Mouse (Mus musculus) stomach, postnatal 0 days (tissue): ENCODE data around the gene Grhpr. TPM values are rescaled to one million over a fixed set of nuclear protein-coding genes. Genes with fewer than 3 reads are reported as not detected.
A peak's percentile ranks its signal among the peaks of the same experiment; 100 is the strongest.

ENCODE experiments used
- ATAC-seq: fragments of 200-750 bp; cut with Nextera tagmentation; 2 replicates; pipeline ENCODE4 v1.8.0; 2017; ENCODE audit not compliant: low FRiP score, low TSS enrichment
- DNase-seq: peaks from one replicate; pipeline ENCODE4 v3.0.0-alpha.2; 2016; ENCODE audit warnings: low spot score
- H3K27ac ChIP-seq: fragments of 300-500 bp; sonication (generic); replicated peaks from 2 replicates; pipeline ENCODE4 v1.5.1; 2014; ENCODE audit warnings: mild to moderate bottlenecking, control low read depth
- H3K27me3 ChIP-seq: fragments of 300-500 bp; sonication (generic); 2 replicates; pipeline ENCODE4 v1.6.1; 2014; ENCODE audit warnings: low read length; ENCODE audit not compliant: control insufficient read depth, insufficient read depth
- H3K36me3 ChIP-seq: fragments of 300-500 bp; sonication (generic); 2 replicates; pipeline ENCODE4 v1.6.1; 2014; ENCODE audit warnings: low read length, mixed read lengths; ENCODE audit not compliant: control insufficient read depth, insufficient read depth
- H3K4me1 ChIP-seq: fragments of 300-500 bp; sonication (generic); replicated peaks from 2 replicates; pipeline ENCODE4 v1.6.1; 2014; ENCODE audit warnings: antibody characterized with exemption; ENCODE audit not compliant: control insufficient read depth, insufficient read depth
- H3K4me2 ChIP-seq: fragments of 300-500 bp; sonication (generic); replicated peaks from 2 replicates; pipeline ENCODE4 v1.6.1; 2014; ENCODE audit warnings: low read depth, mild to moderate bottlenecking, control low read depth, moderate library complexity
- H3K4me3 ChIP-seq: fragments of 300-500 bp; sonication (generic); 2 replicates; pipeline ENCODE4 v1.5.1; 2014; ENCODE audit warnings: low read depth, low read length, control low read depth
- H3K9ac ChIP-seq: fragments of 300-500 bp; sonication (generic); 2 replicates; pipeline ENCODE4 v1.6.1; 2014; ENCODE audit warnings: mild to moderate bottlenecking, low read length, control low read depth, mixed read lengths
- H3K9me3 ChIP-seq: fragments of 300-500 bp; sonication (generic); 2 replicates; pipeline ENCODE4 v1.6.1; 2016; ENCODE audit warnings: low read length; ENCODE audit not compliant: control insufficient read depth
- CTCF ChIP-seq: IDR thresholded peaks from 2 replicates; pipeline ENCODE4 v1.5.1; 2016; ENCODE audit warnings: antibody characterized with exemption, low read depth, mild to moderate bottlenecking, moderate library complexity
- EP300 ChIP-seq: optimal IDR thresholded peaks from 2 replicates; pipeline ENCODE3; 2016; ENCODE audit warnings: antibody characterized with exemption
- whole genome bisulfite sequencing: fragments of 180-500 bp; shearing (Covaris S2); extraction: QIAGEN DNeasy Blood & Tissue Kit; methylation state at CpG from one replicate; pipeline ENCODE4 v1.1.7; 2014; 5-methylcytosine and 5-hydroxymethylcytosine counted together
- polyA plus RNA-seq: library from polyadenylated mRNA; unstranded; fragments of >200 nt; fragmentation: Nextera tagmentation; extraction: Ambion mirVana; gene quantifications from 2 replicates; pipeline ENCODE4 v1.2.1, GENCODE M21; 2015

The Grhpr gene
- polyA plus RNA-seq, 1 experiment from 2014 or later: 57.3 TPM

GRCm38 (mm10) chr4:44998071-44998470, 16.9 kb downstream of the Grhpr start:
- H3K27me3 ChIP-seq: no peaks in the 10 kb centered on the region
- H3K9me3 ChIP-seq: no peaks in the 10 kb centered on the region
- TF ChIP-seq CTCF (no peak), EP300 (no peak)
- no peak overlapping the region for H3K4me2 ChIP-seq
- DNase-seq (no peak), ATAC-seq (no peak)
- no peak overlapping the region for H3K4me3 ChIP-seq
- H3K27ac ChIP-seq: no peak overlapping the region
- 0 out of 2 replicates have a peak, but pooled peaks cover 13% of the 10 kb centered on the region for H3K36me3 ChIP-seq
- H3K4me1 ChIP-seq: no peaks in the 10 kb centered on the region; the same call in 1 of the 2 replicates
- H3K9ac ChIP-seq: no peak overlapping the region
- 62% methylated on average over 3 of the region's 3 CpGs for WGBS

- WGBS: 84% methylated on average over 6 of the region's 6 CpGs
- Histone ChIP-seq H3K27ac (no peak overlapping the region), H3K4me1 (no peaks in the 10 kb centered on the region; the same call in 1 of the 2 replicates), H3K9ac (no peak overlapping the region), H3K36me3 (0 out of 2 replicates have a peak, but pooled peaks cover 1% of the 10 kb centered on the region), H3K4me3 (no peak overlapping the region), H3K27me3 (no peaks in the 10 kb centered on the region), H3K4me2 (no peak overlapping the region), H3K9me3 (no peaks in the 10 kb centered on the region)
- ATAC-seq (no peak), DNase-seq (no peak)
- TF ChIP-seq EP300: no peak
- TF ChIP-seq CTCF: no peak
Measured at GRCm38 (mm10) chr4:45000001-45000400, 18.8 kb downstream of the Grhpr start.

- no peak overlapping the region; the same call in 1 of the 2 replicates for H3K27ac ChIP-seq
- 56% methylated on average over 3 of the region's 3 CpGs for WGBS
- ATAC-seq: peak; percentile 70
Measured at GRCm38 (mm10) chr4:45005452-45005851, 24.3 kb downstream of the Grhpr start.

GRCm38 (mm10) chr4:45010806-45011415, 29.7 kb downstream of the Grhpr start:
- Histone ChIP-seq H3K27ac (peak overlapping the region; percentile 98), H3K4me1 (no peaks in the 10 kb centered on the region), H3K4me2 (peak overlapping the region; percentile 74), H3K9ac (peak overlapping the region; percentile 87), H3K27me3 (no peaks in the 10 kb centered on the region), H3K9me3 (no peaks in the 10 kb centered on the region), H3K4me3 (peak overlapping the region; percentile 81), H3K36me3 (no peaks in the 10 kb centered on the region)
- no peak for TF ChIP-seq EP300
- no peak for TF ChIP-seq CTCF
- WGBS: 4% methylated on average over 11 of the region's 11 CpGs
- no peak for ATAC-seq
- no peak for DNase-seq

More at GRCm38 (mm10) chr4:45005452-45005851, 24.3 kb downstream of the Grhpr start:
- TF ChIP-seq EP300 (no peak), CTCF (no peak)
- H3K4me1 ChIP-seq: no peaks in the 10 kb centered on the region
- no peaks in the 10 kb centered on the region for H3K27me3 ChIP-seq
- no peak overlapping the region for H3K4me3 ChIP-seq
- H3K4me2 ChIP-seq: no peak overlapping the region
- H3K9ac ChIP-seq: no peak overlapping the region
- H3K36me3 ChIP-seq: no peaks in the 10 kb centered on the region
- peak; percentile 45 for DNase-seq
- H3K9me3 ChIP-seq: no peaks in the 10 kb centered on the region

GRCm38 (mm10) chr4:45011581-45012104, 30.4 kb downstream of the Grhpr start:
- no peaks in the 10 kb centered on the region for H3K36me3 ChIP-seq
- TF ChIP-seq EP300 (no peak), CTCF (no peak)
- H3K27me3 ChIP-seq: no peaks in the 10 kb centered on the region
- peak overlapping the region; percentile 98 for H3K27ac ChIP-seq
- WGBS: under 1% methylated on average over 31 of the region's 31 CpGs
- peak overlapping the region; percentile 81 for H3K4me3 ChIP-seq
- no peaks in the 10 kb centered on the region for H3K4me1 ChIP-seq
- H3K9me3 ChIP-seq: no peaks in the 10 kb centered on the region
- H3K4me2 ChIP-seq: peak overlapping the region; percentile 74
- DNase-seq: peak; percentile 75
- peak overlapping the region; percentile 87 for H3K9ac ChIP-seq
- ATAC-seq: peak; percentile 45
